Mouse (Mus musculus) cerebellum, adult 2 months (tissue): Measurements from ENCODE around the gene Fat2. TPM values are rescaled to one million over a fixed set of nuclear protein-coding genes. Genes with fewer than 3 reads are reported as not detected.

Source experiments
- DNase-seq, 2 experiments: peaks; one replicate each; pipeline ENCODE4 v3.0.0; 2021
- H3K27ac ChIP-seq: fragments of 200-500 bp; 2 replicates; pipeline ENCODE4 v1.5.1; 2012; ENCODE audit warnings: low read length, control low read depth, inconsistent platforms; ENCODE audit not compliant: insufficient read depth
- H3K27me3 ChIP-seq: fragments of 200-500 bp; 2 replicates; pipeline ENCODE4 v1.6.1; 2012; ENCODE audit warnings: inconsistent platforms, mild to moderate bottlenecking, low read length, moderate library complexity; ENCODE audit not compliant: control insufficient read depth, insufficient read depth
- H3K4me1 ChIP-seq: fragments of 200-500 bp; 2 replicates; pipeline ENCODE4 v1.6.1; 2011; ENCODE audit warnings: low read length; ENCODE audit not compliant: control insufficient read depth, insufficient read depth
- H3K4me3 ChIP-seq: fragments of 200-500 bp; replicated peaks from 2 replicates; pipeline ENCODE3; 2011; ENCODE audit warnings: mild to moderate bottlenecking, low read depth, low read length, control low read depth; ENCODE audit not compliant: insufficient read depth
- CTCF ChIP-seq: fragments of 200-500 bp; IDR thresholded peaks from 2 replicates; pipeline ENCODE4 v1.5.1; 2011; ENCODE audit warnings: low read depth, mild to moderate bottlenecking, control low read depth, low read length, moderate library complexity, borderline replicate concordance; ENCODE audit not compliant: insufficient read depth
- POLR2A ChIP-seq: fragments of 200-500 bp; IDR thresholded peaks from 2 replicates; pipeline ENCODE4 v1.6.1; 2011; ENCODE audit warnings: low read length, control low read depth, borderline replicate concordance; ENCODE audit not compliant: insufficient read depth
- WGBS: fragments of 180-500 bp; shearing (Covaris S2); methylation state at CpG from one replicate; pipeline ENCODE4 v1.1.7; 2018; 5-methylcytosine and 5-hydroxymethylcytosine counted together
- polyA plus RNA-seq: library from polyadenylated mRNA; depleted of rRNA; stranded (reverse); fragments of >200 nt; gene quantifications from 2 replicates; pipeline ENCODE4 v1.2.3, GENCODE M21; 2012

The Fat2 gene
- polyA plus RNA-seq, 1 experiment = 86.7 TPM

DNA sequence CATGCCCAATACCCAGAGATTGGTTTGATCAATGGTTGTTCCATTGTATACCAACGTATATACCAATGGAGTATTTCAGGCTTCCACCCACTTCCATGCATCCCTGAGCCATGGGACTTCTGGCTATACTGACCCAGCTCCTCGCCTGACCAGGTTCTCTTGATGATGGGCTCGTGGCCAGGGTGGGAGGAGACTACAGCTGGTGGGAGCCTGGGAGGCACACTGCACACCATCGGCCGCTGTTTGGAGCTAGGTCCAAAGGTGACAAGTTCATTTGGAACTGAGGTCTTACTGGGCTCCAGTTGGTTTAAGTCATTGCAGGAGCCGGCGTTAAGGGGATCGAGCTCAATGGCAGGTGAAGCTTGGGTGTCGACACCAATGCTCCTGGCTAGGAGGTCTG lies 83.0 kb downstream of the Fat2 start:
- Histone ChIP-seq H3K27me3 (no peaks in the 10 kb centered on the region), H3K27ac (no peak overlapping the region), H3K4me3 (no peak overlapping the region), H3K4me1 (peaks cover 12% of the 10 kb centered on the region)
- WGBS = 61% methylated on average over 9 of the region's 9 CpGs
- TF ChIP-seq POLR2A (no peak), CTCF (no peak)
- peak in 1 of 2 experiments; percentile 23 for DNase-seq

GRCm38 (mm10) chr11:55250527-55250926 lies 85.8 kb downstream of the Fat2 start:
- no peak overlapping the region for H3K4me3 ChIP-seq
- H3K27me3 ChIP-seq = no peaks in the 10 kb centered on the region
- DNase-seq = peak; percentile 15 to 31
- WGBS = 31% methylated on average over 6 of the region's 6 CpGs
- peaks cover 8% of the 10 kb centered on the region; the same call in 1 of the 2 replicates for H3K4me1 ChIP-seq
- TF ChIP-seq CTCF = no peak
- no peak overlapping the region for H3K27ac ChIP-seq

DNA sequence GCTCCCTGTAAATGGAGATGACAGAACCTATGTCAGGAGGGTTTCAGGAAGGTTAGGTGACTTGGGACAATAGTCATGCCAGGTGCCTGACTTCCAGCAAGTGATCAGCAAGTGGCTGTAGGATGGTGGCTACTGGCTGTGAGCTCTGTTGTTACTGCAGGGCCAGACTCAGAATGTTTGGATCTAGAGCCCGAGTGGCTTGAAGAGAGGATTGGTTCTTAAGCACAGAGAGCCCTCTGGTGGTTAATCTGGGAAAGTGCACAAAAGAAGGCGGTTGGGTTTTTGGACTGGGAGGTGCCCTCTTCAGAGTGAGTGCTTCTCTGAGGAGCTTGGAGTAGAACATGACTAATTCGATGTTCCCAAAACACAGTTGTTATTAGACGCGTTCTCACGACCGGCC lies 95.8 kb downstream of the Fat2 start:
- 64% methylated on average over 7 of the region's 7 CpGs for WGBS
- no peaks in the 10 kb centered on the region for H3K27me3 ChIP-seq
- peak; percentile 81 to 83 for DNase-seq
- peaks cover 4% of the 10 kb centered on the region; the same call in 1 of the 2 replicates for H3K4me1 ChIP-seq
- peak; percentile 69 for TF ChIP-seq CTCF
- TF ChIP-seq POLR2A = no peak
- no peak overlapping the region for H3K27ac ChIP-seq
- H3K4me3 ChIP-seq = no peak overlapping the region

DNA sequence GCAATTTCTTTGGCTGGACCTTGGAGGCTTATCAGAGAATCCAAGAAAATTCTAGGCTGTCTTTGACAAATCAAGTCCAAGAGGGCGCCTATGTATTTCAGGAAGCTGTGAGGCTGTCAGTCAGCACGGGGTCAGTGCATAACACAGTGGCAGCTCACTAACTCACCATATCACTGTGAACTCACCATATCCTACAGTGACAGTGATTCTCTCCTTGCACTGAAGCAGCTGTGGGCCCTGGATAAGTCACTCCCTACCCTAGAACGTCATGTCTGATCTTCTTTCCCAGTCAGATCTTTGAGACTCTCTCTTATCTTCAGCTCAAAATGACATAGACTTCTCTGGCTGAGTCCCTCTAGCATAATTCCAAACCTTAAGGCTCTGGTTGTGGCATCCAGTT lies 96.9 kb downstream of the Fat2 start:
- no peaks in the 10 kb centered on the region for H3K27me3 ChIP-seq
- no peak overlapping the region for H3K4me3 ChIP-seq
- TF ChIP-seq CTCF = no peak
- no peak for TF ChIP-seq POLR2A
- DNase-seq = no peak
- H3K27ac ChIP-seq = no peak overlapping the region
- H3K4me1 ChIP-seq = peaks cover 10% of the 10 kb centered on the region
- 77% methylated on average over 3 of the region's 3 CpGs for WGBS

DNA sequence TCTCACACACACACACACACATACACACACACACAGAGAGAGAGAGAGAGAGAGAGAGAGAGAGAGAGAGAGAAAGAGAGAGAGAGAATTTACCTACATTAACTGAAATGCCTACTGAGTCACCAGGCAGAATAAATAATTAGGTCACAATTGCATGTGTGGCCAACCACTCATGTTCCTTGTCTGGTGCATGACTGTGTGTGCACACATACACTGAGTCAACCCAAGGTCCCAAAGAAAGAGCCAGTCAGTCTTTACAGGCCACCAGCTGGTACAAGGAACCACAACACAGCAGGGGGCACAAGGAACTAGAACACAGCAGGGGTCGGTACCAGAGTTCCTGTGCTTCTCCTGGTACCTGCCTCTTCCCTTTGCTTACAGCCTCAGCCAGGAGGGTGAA lies 99.5 kb downstream of the Fat2 start:
- WGBS = 77% methylated on average over 1 of the region's 1 CpGs
- Histone ChIP-seq H3K27ac (no peak overlapping the region), H3K4me1 (peaks cover 23% of the 10 kb centered on the region), H3K27me3 (no peaks in the 10 kb centered on the region), H3K4me3 (no peak overlapping the region)
- DNase-seq = no peak
- TF ChIP-seq CTCF (no peak), POLR2A (no peak)

DNA sequence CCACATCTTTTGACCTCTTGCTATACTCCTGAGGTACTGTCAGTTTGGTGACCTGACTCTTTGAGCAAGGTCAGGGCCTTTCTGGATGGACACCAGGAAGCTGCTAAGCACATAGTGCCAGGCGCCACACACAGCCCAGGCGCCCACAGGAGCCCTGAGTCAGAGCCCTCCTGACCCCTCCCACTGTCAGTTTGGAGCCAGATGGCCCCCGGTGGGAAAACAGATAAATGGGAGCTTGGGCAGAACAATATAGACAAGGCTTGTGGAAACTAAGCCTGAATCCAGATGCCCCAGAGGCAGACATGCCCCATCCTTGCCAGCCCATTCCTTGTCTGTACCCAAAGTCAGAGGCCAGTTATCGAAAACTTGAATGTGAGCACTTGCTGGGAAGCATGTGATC lies 101.6 kb downstream of the Fat2 start:
- no peak overlapping the region for H3K4me3 ChIP-seq
- no peak for TF ChIP-seq CTCF
- TF ChIP-seq POLR2A = no peak
- 53% methylated on average over 4 of the region's 4 CpGs for WGBS
- H3K27ac ChIP-seq = no peak overlapping the region
- DNase-seq = no peak
- H3K4me1 ChIP-seq = peaks cover 23% of the 10 kb centered on the region
- no peaks in the 10 kb centered on the region for H3K27me3 ChIP-seq

DNA sequence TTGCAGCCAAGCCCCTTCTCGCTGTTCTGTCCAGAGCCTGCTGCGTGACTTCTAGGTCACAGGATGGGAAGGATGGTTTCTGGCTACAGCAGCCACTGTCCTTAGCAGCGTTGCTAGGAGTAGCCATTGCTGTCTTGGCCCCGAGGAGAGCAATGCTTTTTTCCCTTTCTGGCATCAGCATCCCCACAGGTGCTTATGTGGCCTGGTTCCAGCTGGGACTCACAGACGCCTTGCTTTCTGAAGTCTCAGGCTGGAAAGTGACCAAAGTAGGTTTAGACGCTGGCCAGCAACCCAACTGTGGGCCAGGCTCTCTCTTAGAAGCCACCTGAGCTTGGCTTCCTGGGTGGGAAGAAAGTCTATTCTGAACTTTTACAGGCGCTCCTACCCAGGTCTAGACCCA lies 102.1 kb downstream of the Fat2 start:
- TF ChIP-seq POLR2A = no peak
- no peak for TF ChIP-seq CTCF
- Histone ChIP-seq H3K27me3 (no peaks in the 10 kb centered on the region), H3K4me3 (no peak overlapping the region), H3K27ac (no peak overlapping the region), H3K4me1 (peaks cover 23% of the 10 kb centered on the region)
- DNase-seq = peak; percentile 81 to 86
- 11% methylated on average over 7 of the region's 7 CpGs for WGBS

- WGBS = 92% methylated on average over 6 of the region's 6 CpGs
- no peaks in the 10 kb centered on the region for H3K27me3 ChIP-seq
- no peak overlapping the region for H3K27ac ChIP-seq
- DNase-seq = no peak
- H3K4me1 ChIP-seq = peaks cover 19% of the 10 kb centered on the region
- TF ChIP-seq POLR2A = no peak
- no peak for TF ChIP-seq CTCF
- no peak overlapping the region for H3K4me3 ChIP-seq
Measured at GRCm38 (mm10) chr11:55231034-55231433, 105.3 kb downstream of the Fat2 start.
